Mouse (Mus musculus): ENCODE measurements around the gene D930048N14Rik. TPM values are rescaled to one million over a fixed set of nuclear protein-coding genes. Genes with fewer than 3 reads are reported as not detected.

Gene D930048N14Rik
- polyA plus RNA-seq, 1 experiment from 2014 or later, result 3.5 TPM

GRCm38 (mm10) chr11:51645293-51645692, 5.5 kb upstream of the D930048N14Rik start:
- H3K27ac ChIP-seq, result no peak overlapping the region
- H3K4me2 ChIP-seq (replicated peaks), result no peak overlapping the region
- WGBS, result 87% methylated on average over 13 of the region's 13 CpGs
- no peak for ATAC-seq (ENCODE audit: low FRiP score, low read depth)
- no peaks in the 10 kb centered on the region for H3K27me3 ChIP-seq
- H3K36me3 ChIP-seq, result peaks cover 40% of the 10 kb centered on the region
- no peak overlapping the region; the same call in 1 of the 2 replicates for H3K9ac ChIP-seq
- no peak overlapping the region for H3K4me3 ChIP-seq
- peaks cover 41% of the 10 kb centered on the region for H3K4me1 ChIP-seq
- H3K9me3 ChIP-seq, result no peaks in the 10 kb centered on the region

- 65% methylated on average over 7 of the region's 7 CpGs for WGBS
- no peaks in the 10 kb centered on the region for H3K27me3 ChIP-seq
- H3K9ac ChIP-seq, result no peak overlapping the region; the same call in 1 of the 2 replicates
- H3K27ac ChIP-seq, result no peak overlapping the region; the same call in 1 of the 2 replicates
- peaks cover 40% of the 10 kb centered on the region for H3K36me3 ChIP-seq
- no peaks in the 10 kb centered on the region for H3K9me3 ChIP-seq
- no peak overlapping the region for H3K4me2 ChIP-seq (replicated peaks)
- H3K4me1 ChIP-seq, result peaks cover 41% of the 10 kb centered on the region
- ATAC-seq (ENCODE audit: low FRiP score, low read depth), result no peak
- H3K4me3 ChIP-seq, result no peak overlapping the region
These were observed 4.5 kb upstream of the D930048N14Rik start for GRCm38 (mm10) chr11:51646245-51646644.

GRCm38 (mm10) chr11:51646751-51647667, 3.7 kb upstream of the D930048N14Rik start:
- no peaks in the 10 kb centered on the region for H3K9me3 ChIP-seq
- no peaks in the 10 kb centered on the region for H3K27me3 ChIP-seq
- H3K4me3 ChIP-seq, result no peak overlapping the region
- peak overlapping the region; percentile 96 for H3K4me2 ChIP-seq (replicated peaks)
- peaks cover 41% of the 10 kb centered on the region for H3K4me1 ChIP-seq
- WGBS, result 57% methylated on average over 15 of the region's 15 CpGs
- ATAC-seq (ENCODE audit: low FRiP score, low read depth), result no peak
- H3K36me3 ChIP-seq, result peaks cover 37% of the 10 kb centered on the region
- H3K9ac ChIP-seq, result peak overlapping the region; percentile 13; the same call in 1 of the 2 replicates
- H3K27ac ChIP-seq, result peak overlapping the region; percentile 58; the same call in 1 of the 2 replicates

GRCm38 (mm10) chr11:51648566-51648965, 2.2 kb upstream of the D930048N14Rik start:
- 18% methylated on average over 3 of the region's 3 CpGs for WGBS

GRCm38 (mm10) chr11:51649111-51649888, 1.5 kb upstream of the D930048N14Rik start:
- peak; percentile 60 for ATAC-seq (ENCODE audit: low FRiP score, low read depth)
- Histone ChIP-seq H3K4me1 (peaks cover 33% of the 10 kb centered on the region), H3K4me3 (peak overlapping the region; percentile 68), H3K4me2 (replicated peaks) (peak overlapping the region; percentile 96), H3K36me3 (peaks cover 16% of the 10 kb centered on the region), H3K9ac (peak overlapping the region; percentile 82), H3K27ac (peak overlapping the region; percentile 75), H3K27me3 (no peaks in the 10 kb centered on the region), H3K9me3 (no peaks in the 10 kb centered on the region)
- 24% methylated on average over 11 of the region's 11 CpGs for WGBS

More at GRCm38 (mm10) chr11:51648566-51648965, 2.2 kb upstream of the D930048N14Rik start:
- Histone ChIP-seq H3K27ac (peak overlapping the region; percentile 75), H3K4me1 (peaks cover 36% of the 10 kb centered on the region), H3K4me2 (replicated peaks) (peak overlapping the region; percentile 96), H3K36me3 (peaks cover 24% of the 10 kb centered on the region), H3K9me3 (no peaks in the 10 kb centered on the region), H3K4me3 (peak overlapping the region; percentile 68), H3K27me3 (no peaks in the 10 kb centered on the region), H3K9ac (peak overlapping the region; percentile 82)
- peak; percentile 38 for ATAC-seq (ENCODE audit: low FRiP score, low read depth)

- peak overlapping the region; percentile 96 for H3K4me2 ChIP-seq (replicated peaks)
- H3K27ac ChIP-seq, result peak overlapping the region; percentile 75
- H3K4me3 ChIP-seq, result peak overlapping the region; percentile 68
- H3K36me3 ChIP-seq, result peaks cover 11% of the 10 kb centered on the region
- no peaks in the 10 kb centered on the region for H3K9me3 ChIP-seq
- H3K4me1 ChIP-seq, result peaks cover 33% of the 10 kb centered on the region
- ATAC-seq (ENCODE audit: low FRiP score, low read depth), result no peak
- H3K9ac ChIP-seq, result peak overlapping the region; percentile 82
- H3K27me3 ChIP-seq, result no peaks in the 10 kb centered on the region
- WGBS, result 4% methylated on average over 7 of the region's 7 CpGs
These were observed 910 bp upstream of the D930048N14Rik start for GRCm38 (mm10) chr11:51649889-51650199.

- H3K9me3 ChIP-seq, result no peaks in the 10 kb centered on the region
- peaks cover 33% of the 10 kb centered on the region for H3K4me1 ChIP-seq
- peak overlapping the region; percentile 68 for H3K4me3 ChIP-seq
- no peaks in the 10 kb centered on the region for H3K27me3 ChIP-seq
- H3K4me2 ChIP-seq (replicated peaks), result peak overlapping the region; percentile 96
- ATAC-seq (ENCODE audit: low FRiP score, low read depth), result no peak
- H3K27ac ChIP-seq, result peak overlapping the region; percentile 75
- peaks cover 7% of the 10 kb centered on the region for H3K36me3 ChIP-seq
- H3K9ac ChIP-seq, result peak overlapping the region; percentile 82
- 0% methylated on average over 29 of the region's 30 CpGs for WGBS
These were observed 493 bp upstream of the D930048N14Rik start for GRCm38 (mm10) chr11:51650261-51650660.

GRCm38 (mm10) chr11:51652889-51653418, 2.2 kb downstream of the D930048N14Rik start:
- Histone ChIP-seq H3K4me1 (peaks cover 32% of the 10 kb centered on the region), H3K9ac (no peak overlapping the region), H3K36me3 (no peaks in the 10 kb centered on the region), H3K4me2 (replicated peaks) (no peak overlapping the region), H3K27ac (no peak overlapping the region), H3K4me3 (no peak overlapping the region), H3K27me3 (no peaks in the 10 kb centered on the region), H3K9me3 (no peaks in the 10 kb centered on the region)
- ATAC-seq (ENCODE audit: low FRiP score, low read depth), result no peak
- WGBS, result 95% methylated on average over 4 of the region's 4 CpGs

- Histone ChIP-seq H3K9me3 (no peaks in the 10 kb centered on the region), H3K4me1 (peaks cover 33% of the 10 kb centered on the region), H3K27ac (no peak overlapping the region), H3K36me3 (no peaks in the 10 kb centered on the region), H3K27me3 (no peaks in the 10 kb centered on the region), H3K9ac (no peak overlapping the region), H3K4me2 (replicated peaks) (no peak overlapping the region), H3K4me3 (no peak overlapping the region)
- 87% methylated on average over 6 of the region's 6 CpGs for WGBS
- no peak for ATAC-seq (ENCODE audit: low FRiP score, low read depth)
These were observed 3.0 kb downstream of the D930048N14Rik start for GRCm38 (mm10) chr11:51653736-51654135.

GRCm38 (mm10) chr11:51654891-51655290, 4.1 kb downstream of the D930048N14Rik start:
- H3K4me1 ChIP-seq, result peaks cover 29% of the 10 kb centered on the region
- H3K4me2 ChIP-seq (replicated peaks), result no peak overlapping the region
- ATAC-seq (ENCODE audit: low FRiP score, low read depth), result no peak
- WGBS, result 95% methylated on average over 3 of the region's 3 CpGs
- no peak overlapping the region for H3K27ac ChIP-seq
- H3K27me3 ChIP-seq, result no peaks in the 10 kb centered on the region
- H3K9ac ChIP-seq, result no peak overlapping the region
- H3K36me3 ChIP-seq, result no peaks in the 10 kb centered on the region
- no peak overlapping the region for H3K4me3 ChIP-seq
- no peaks in the 10 kb centered on the region for H3K9me3 ChIP-seq

- Histone ChIP-seq H3K4me2 (replicated peaks) (no peak overlapping the region), H3K27me3 (no peaks in the 10 kb centered on the region), H3K9me3 (no peaks in the 10 kb centered on the region), H3K36me3 (no peaks in the 10 kb centered on the region), H3K27ac (no peak overlapping the region), H3K4me1 (peaks cover 25% of the 10 kb centered on the region), H3K9ac (no peak overlapping the region), H3K4me3 (no peak overlapping the region)
- WGBS, result 78% methylated on average over 10 of the region's 10 CpGs
- no peak for ATAC-seq (ENCODE audit: low FRiP score, low read depth)
These were observed 6.2 kb downstream of the D930048N14Rik start for GRCm38 (mm10) chr11:51656798-51657521.

Data from limb, embryonic 13.5 days (tissue).